Mouse (Mus musculus): ENCODE measurements around the gene Tmem11.
"Not testable (repeated sequence)": the region's sequence is repeated elsewhere in the genome, so short reads cannot be mapped to it uniquely, and the experiment has no call there.

The Tmem11 gene

GRCm38 (mm10) chr11:60878675-60879294 lies at the start of gene Tmem11:
Gene Tmem11, minus strand, starts transcription at chr11:60879272.
- peak; percentile 87 for DNase-seq (ENCODE audit: low spot score)

GRCm38 (mm10) chr11:60927264-60927663 lies 48.2 kb upstream of the Tmem11 start:
- DNase-seq (ENCODE audit: low spot score) = peak; percentile 93

- no peak for DNase-seq (ENCODE audit: low spot score)
These were observed 45.9 kb upstream of the Tmem11 start for GRCm38 (mm10) chr11:60924981-60925380.

DNA sequence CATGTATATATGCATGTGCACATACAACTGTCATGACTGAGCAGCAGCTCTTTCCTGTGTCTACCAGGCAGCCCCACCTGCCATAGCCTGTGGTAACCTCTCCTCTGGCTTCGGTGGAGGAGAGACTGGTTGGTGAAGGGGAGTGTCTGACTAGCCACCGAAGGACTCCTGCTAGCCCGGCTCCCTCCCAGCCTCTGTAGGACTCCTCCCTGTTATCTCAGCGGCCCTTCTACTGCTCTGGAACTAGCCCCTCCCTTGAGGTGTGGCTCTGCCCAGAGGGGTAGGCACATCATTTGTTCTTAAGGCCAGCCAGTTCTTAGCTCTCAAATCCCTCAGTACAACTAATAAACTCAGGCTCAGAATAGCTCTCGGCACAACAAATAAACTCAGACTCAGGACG lies 45.4 kb upstream of the Tmem11 start:
- no peak for DNase-seq (ENCODE audit: low spot score)

DNA sequence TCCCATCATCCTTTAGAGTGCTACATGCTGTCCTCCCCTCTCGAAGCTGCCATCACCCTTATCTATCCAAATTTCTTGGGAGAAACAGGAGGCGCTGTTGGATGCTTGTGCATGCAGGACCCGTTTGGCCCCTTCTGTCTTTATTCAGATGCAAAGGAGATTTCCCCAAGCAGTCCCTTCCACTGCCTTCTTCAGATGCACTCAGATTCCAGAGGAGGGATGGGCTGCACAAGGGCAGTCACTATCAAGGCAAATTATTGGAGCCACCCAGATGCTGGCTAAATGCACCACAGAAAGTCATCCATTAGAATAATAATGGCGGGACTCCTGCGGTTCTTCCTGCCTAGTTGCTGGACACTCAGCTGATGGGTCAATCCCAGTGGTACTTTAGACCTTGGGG lies 43.9 kb upstream of the Tmem11 start:
- no peak for DNase-seq (ENCODE audit: low spot score)

- DNase-seq (ENCODE audit: low spot score) = no peak
These were observed 43.1 kb upstream of the Tmem11 start for GRCm38 (mm10) chr11:60922195-60922594.

DNA sequence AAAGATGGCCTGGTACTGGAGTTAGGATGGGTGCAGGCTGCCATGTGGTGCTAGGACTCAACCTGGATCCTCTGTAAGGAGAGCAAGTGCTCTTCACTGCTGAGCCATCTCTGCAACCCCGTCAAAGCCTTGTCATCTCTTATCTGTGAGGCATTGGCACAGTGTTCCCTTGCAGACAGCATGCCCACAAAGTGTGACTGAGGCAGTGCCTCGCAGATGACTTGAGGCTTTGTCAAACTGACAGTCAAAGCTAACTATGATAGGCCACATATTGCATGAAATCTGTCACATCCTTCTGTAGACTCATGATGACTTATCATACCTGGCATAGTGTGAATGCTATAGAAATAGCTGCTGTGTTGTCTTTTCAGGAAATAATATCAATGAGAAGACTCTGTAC lies 40.9 kb upstream of the Tmem11 start:
- DNase-seq (ENCODE audit: low spot score) = no peak

DNA sequence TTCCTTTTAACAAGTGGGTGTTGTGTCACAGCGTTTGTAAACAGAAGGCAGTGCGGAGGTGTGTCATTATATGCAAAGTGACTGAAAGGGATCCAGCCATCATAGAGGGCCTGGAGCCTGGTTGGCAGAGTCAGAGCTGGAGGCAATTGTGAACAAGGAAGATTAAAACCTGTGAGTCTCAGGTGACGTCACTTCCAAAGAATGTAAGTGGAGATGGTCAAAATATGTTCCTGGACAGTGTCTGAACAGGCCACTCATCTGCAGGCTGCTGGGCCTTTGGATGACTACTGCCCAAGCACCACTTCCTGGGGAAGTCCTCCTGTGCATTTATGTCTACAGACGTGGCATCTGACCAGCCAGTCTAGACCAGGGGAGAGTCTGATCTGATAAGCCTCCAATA lies 36.1 kb upstream of the Tmem11 start:
- no peak for DNase-seq (ENCODE audit: low spot score)

- DNase-seq (ENCODE audit: low spot score) = no peak
These were observed 35.4 kb upstream of the Tmem11 start, which contains the start of gene Natd1 for GRCm38 (mm10) chr11:60914491-60914890. Gene Natd1, minus strand, starts transcription at chr11:60914750.

GRCm38 (mm10) chr11:60913301-60914196 lies 34.5 kb upstream of the Tmem11 start:
- DNase-seq (ENCODE audit: low spot score) = peak; percentile 77

GRCm38 (mm10) chr11:60912525-60912973 lies 33.5 kb upstream of the Tmem11 start:
- no peak for DNase-seq (ENCODE audit: low spot score)

DNA sequence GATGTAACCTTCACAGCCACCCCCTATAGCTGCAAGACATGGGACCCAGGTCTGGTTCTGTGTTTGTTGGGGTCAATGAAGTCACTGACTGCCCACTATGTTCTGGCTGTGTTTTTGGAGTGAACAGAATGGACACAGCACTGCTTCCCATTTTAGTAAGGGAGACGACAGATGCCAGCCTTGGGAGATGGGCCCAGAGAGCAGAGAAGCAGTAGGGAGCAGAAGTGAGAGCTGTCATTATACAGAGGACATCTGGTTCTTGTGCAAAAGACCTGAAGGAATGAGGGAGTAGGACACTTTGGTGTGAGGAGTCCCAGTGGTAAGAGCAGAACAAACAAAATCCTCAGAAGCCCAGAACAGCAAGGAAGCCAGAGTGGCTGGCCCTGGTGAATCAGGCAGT lies 30.6 kb upstream of the Tmem11 start:
- DNase-seq (ENCODE audit: low spot score) = no peak

DNA sequence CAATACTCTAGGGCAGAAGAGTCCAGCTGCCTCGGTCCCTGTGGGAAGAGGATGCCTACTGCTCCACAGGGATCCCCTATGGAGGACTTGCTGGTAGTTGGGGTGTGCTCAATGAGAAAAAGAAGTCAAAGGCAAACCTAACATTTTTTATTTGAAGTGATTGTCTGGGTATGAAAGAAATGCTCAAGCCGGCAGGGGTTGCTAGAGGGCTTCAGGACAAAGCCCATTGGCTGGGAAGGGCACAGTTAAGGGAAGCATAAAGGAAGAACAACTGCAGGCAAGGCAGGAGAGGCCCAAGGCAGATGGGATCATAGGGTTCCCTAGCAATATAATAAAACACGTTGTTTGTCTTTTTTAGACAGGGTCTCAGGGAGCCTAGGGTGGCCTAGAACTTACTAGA lies 29.0 kb upstream of the Tmem11 start:
- no peak for DNase-seq (ENCODE audit: low spot score)

- no peak for DNase-seq (ENCODE audit: low spot score)
These were observed 27.4 kb upstream of the Tmem11 start for GRCm38 (mm10) chr11:60906449-60906848.

GRCm38 (mm10) chr11:60905407-60906120 lies 26.5 kb upstream of the Tmem11 start:
- DNase-seq (ENCODE audit: low spot score) = no peak

- DNase-seq (ENCODE audit: low spot score) = no peak
These were observed 24.6 kb upstream of the Tmem11 start for GRCm38 (mm10) chr11:60903661-60904061.

- DNase-seq (ENCODE audit: low spot score) = no peak
These were observed 23.4 kb upstream of the Tmem11 start for GRCm38 (mm10) chr11:60902486-60902885.

GRCm38 (mm10) chr11:60902001-60902400 lies 22.9 kb upstream of the Tmem11 start:
- DNase-seq (ENCODE audit: low spot score) = no peak

DNA sequence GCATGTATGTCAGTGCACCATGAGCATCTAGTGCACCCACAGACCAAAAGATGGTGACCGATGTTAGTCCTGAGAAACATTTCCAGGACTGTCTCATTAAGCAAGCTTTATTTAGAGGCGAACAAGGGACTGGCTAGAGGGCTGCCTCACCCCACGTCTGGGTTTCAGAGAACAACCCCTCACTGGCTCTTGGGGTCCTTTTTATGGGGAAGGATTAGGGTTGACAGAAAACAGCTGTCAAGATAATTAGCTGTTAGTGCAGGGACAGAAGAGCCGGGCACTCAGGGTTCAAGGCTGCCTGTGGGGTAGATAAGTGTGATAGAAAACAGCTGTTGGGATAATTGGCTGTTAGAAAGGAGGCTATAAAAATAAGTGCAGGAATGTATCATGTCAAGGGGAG lies 16.8 kb upstream of the Tmem11 start:
- DNase-seq (ENCODE audit: low spot score) = no peak

DNA sequence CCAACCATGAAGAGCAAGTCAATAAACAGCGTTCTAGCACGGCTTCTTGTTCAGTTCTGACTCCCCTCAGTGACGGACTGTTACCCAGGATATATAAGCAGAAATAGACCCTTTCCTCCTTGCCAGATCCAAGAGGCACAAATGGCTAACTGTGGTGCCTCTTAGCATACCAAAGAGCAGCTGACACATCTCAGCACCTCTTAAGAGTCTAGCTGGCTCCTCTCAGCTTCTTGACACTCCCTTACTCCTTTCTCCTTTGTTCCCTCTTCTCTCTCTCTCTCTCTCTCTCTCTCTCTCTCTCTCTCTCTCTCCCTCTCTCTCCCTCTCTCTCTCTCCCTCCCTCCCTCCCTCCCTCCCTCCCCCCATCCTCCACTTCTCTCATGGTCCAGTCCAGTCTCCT lies 11.7 kb upstream of the Tmem11 start:
- no peak for DNase-seq (ENCODE audit: low spot score)

GRCm38 (mm10) chr11:60890286-60890685 lies 11.2 kb upstream of the Tmem11 start:
- no peak for DNase-seq (ENCODE audit: low spot score)

- DNase-seq (ENCODE audit: low spot score) = no peak
These were observed 10.8 kb upstream of the Tmem11 start for GRCm38 (mm10) chr11:60889861-60890260.

GRCm38 (mm10) chr11:60886986-60887385 lies 7.9 kb upstream of the Tmem11 start:
- not testable (repeated sequence) for DNase-seq (ENCODE audit: low spot score)
